Mouse (Mus musculus): ENCODE measurements at regions not wholly inside any gene's neighbourhood (a gene's known extent, or its start where the extent isn't known, plus 50 kb on each side); places are given as distances from the start of the nearest gene placed in this dataset.

DNA sequence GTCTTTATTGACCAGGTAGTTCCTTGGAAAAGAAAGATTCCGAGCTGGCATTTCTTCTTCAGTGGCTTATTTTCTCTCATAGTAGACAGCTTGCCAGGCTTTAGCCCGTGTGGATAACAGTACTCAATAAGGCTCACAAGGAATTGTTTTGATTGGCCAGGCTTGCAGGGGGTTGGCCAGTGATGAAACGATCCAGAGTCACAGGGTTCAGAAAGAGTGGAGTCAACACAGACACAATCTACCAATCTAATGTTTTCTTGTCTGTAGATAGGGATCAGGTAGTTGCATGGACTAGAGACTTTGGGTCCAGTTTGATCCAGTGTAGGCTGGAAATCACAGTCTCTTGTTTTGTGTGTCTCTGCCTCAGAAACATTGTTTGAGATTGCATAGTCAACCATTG lies 115.8 kb upstream of the Tab2 start:
- Histone ChIP-seq H3K27ac (replicated peaks) (no peak overlapping the region), H3K9ac (no peak overlapping the region), H3K4me3 (no peak overlapping the region), H3K27me3 (replicated peaks) (no peaks in the 10 kb centered on the region), H3K36me3 (no peaks in the 10 kb centered on the region), H3K4me2 (no peak overlapping the region), H3K4me1 (peaks cover 15% of the 10 kb centered on the region; the same call in 1 of the 2 replicates), H3K9me3 (no peaks in the 10 kb centered on the region)
- 52% methylated on average over 3 of the region's 3 CpGs for WGBS
- no peak for ATAC-seq (ENCODE audit: extremely low read depth, insufficient number of reproducible peaks, low FRiP score, low TSS enrichment)

GRCm38 (mm10) chr10:8070472-8070871 lies 114.4 kb upstream of the Tab2 start:
- no peak overlapping the region for H3K4me3 ChIP-seq
- H3K27ac ChIP-seq (replicated peaks), result no peak overlapping the region
- H3K4me2 ChIP-seq, result no peak overlapping the region
- no peak for ATAC-seq (ENCODE audit: extremely low read depth, insufficient number of reproducible peaks, low FRiP score, low TSS enrichment)
- H3K36me3 ChIP-seq, result no peaks in the 10 kb centered on the region
- H3K9ac ChIP-seq, result no peak overlapping the region
- 38% methylated on average over 2 of the region's 2 CpGs for WGBS
- no peaks in the 10 kb centered on the region for H3K27me3 ChIP-seq (replicated peaks)
- peaks cover 15% of the 10 kb centered on the region; the same call in 1 of the 2 replicates for H3K4me1 ChIP-seq
- H3K9me3 ChIP-seq, result no peaks in the 10 kb centered on the region

- H3K4me1 ChIP-seq, result peaks cover 15% of the 10 kb centered on the region; the same call in 1 of the 2 replicates
- no peak overlapping the region for H3K4me2 ChIP-seq
- no peaks in the 10 kb centered on the region for H3K27me3 ChIP-seq (replicated peaks)
- no peak overlapping the region for H3K4me3 ChIP-seq
- no peak overlapping the region for H3K9ac ChIP-seq
- H3K27ac ChIP-seq (replicated peaks), result no peak overlapping the region
- no peaks in the 10 kb centered on the region for H3K9me3 ChIP-seq
- WGBS, result 62% methylated on average over 3 of the region's 3 CpGs
- no peaks in the 10 kb centered on the region for H3K36me3 ChIP-seq
- no peak for ATAC-seq (ENCODE audit: extremely low read depth, insufficient number of reproducible peaks, low FRiP score, low TSS enrichment)
Measured at GRCm38 (mm10) chr10:8066926-8067325, 110.9 kb upstream of the Tab2 start.

DNA sequence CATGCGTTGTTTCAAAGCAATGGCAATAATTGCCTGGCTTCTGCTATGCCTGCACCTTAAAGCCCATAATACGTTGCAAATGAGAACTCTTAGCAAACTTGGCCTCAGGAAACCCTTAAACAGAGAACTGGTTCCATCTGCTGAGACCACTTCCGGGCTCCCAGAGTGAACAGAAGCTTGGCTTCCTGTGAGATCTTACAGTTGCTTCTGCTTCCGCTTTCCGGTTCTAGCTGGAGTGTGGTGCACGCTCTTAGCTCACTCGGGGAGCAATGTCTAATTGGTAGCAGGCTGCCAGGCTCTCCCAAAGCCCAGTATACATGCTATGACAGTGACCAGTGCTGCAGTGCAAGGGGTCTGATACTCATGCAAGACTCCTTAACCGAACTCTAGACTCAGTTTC lies 109.7 kb upstream of the Tab2 start:
- peaks cover 2% of the 10 kb centered on the region; the same call in 1 of the 2 replicates for H3K9me3 ChIP-seq
- no peak overlapping the region for H3K27ac ChIP-seq (replicated peaks)
- 78% methylated on average over 8 of the region's 8 CpGs for WGBS
- no peak for ATAC-seq (ENCODE audit: extremely low read depth, insufficient number of reproducible peaks, low FRiP score, low TSS enrichment)
- H3K4me3 ChIP-seq, result no peak overlapping the region
- H3K4me1 ChIP-seq, result peaks cover 9% of the 10 kb centered on the region; the same call in 1 of the 2 replicates
- H3K4me2 ChIP-seq, result no peak overlapping the region
- no peaks in the 10 kb centered on the region for H3K27me3 ChIP-seq (replicated peaks)
- H3K36me3 ChIP-seq, result no peaks in the 10 kb centered on the region
- H3K9ac ChIP-seq, result no peak overlapping the region

- Histone ChIP-seq H3K27ac (replicated peaks) (no peak overlapping the region), H3K36me3 (no peaks in the 10 kb centered on the region), H3K27me3 (replicated peaks) (no peaks in the 10 kb centered on the region), H3K4me2 (no peak overlapping the region), H3K4me3 (no peak overlapping the region), H3K4me1 (no peaks in the 10 kb centered on the region), H3K9ac (no peak overlapping the region), H3K9me3 (peaks cover 4% of the 10 kb centered on the region; the same call in 1 of the 2 replicates)
- no peak for ATAC-seq (ENCODE audit: extremely low read depth, insufficient number of reproducible peaks, low FRiP score, low TSS enrichment)
- WGBS, result 85% methylated on average over 2 of the region's 2 CpGs
Measured at GRCm38 (mm10) chr10:8064281-8064680, 108.3 kb upstream of the Tab2 start.

DNA sequence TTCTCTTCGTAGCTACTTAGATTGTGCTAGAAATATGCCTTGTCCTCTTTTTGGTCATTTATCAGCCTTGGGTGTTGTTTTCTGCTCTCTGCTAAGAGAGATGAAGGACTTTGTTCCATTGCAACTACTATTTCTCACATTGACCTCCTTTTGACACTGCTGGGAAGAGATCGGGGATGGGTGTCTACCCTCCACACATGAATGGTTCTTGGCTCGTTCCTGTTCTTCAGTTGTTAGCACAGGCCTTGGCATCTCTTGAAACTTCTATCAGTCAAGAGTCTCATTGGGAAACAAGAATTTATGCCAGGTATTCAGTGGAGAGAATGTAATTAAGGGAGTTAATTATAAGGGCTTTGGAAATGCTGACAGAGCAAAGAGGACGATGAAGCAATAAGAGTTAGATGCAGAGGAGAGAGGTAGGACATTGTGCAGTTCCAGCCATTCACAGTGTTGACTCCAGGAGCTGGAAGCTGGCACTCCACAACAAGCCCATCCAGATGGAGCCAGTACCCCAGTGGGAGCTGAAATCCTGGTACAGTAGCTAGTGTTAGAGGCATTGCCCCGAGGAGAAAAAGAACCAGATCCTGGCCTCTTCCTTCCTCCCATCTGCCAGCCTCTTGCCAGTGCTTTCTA lies 107.5 kb upstream of the Tab2 start:
- no peak overlapping the region for H3K4me3 ChIP-seq
- no peaks in the 10 kb centered on the region for H3K4me1 ChIP-seq
- H3K9me3 ChIP-seq, result peaks cover 4% of the 10 kb centered on the region; the same call in 1 of the 2 replicates
- no peak overlapping the region for H3K4me2 ChIP-seq
- no peak for ATAC-seq (ENCODE audit: extremely low read depth, insufficient number of reproducible peaks, low FRiP score, low TSS enrichment)
- WGBS, result 73% methylated on average over 5 of the region's 5 CpGs
- H3K9ac ChIP-seq, result no peak overlapping the region
- no peaks in the 10 kb centered on the region for H3K36me3 ChIP-seq
- no peak overlapping the region for H3K27ac ChIP-seq (replicated peaks)
- H3K27me3 ChIP-seq (replicated peaks), result no peaks in the 10 kb centered on the region

- Histone ChIP-seq H3K4me2 (no peak overlapping the region), H3K4me3 (no peak overlapping the region), H3K9ac (no peak overlapping the region), H3K27me3 (replicated peaks) (no peaks in the 10 kb centered on the region), H3K9me3 (peaks cover 4% of the 10 kb centered on the region; the same call in 1 of the 2 replicates), H3K36me3 (no peaks in the 10 kb centered on the region), H3K27ac (replicated peaks) (no peak overlapping the region), H3K4me1 (no peaks in the 10 kb centered on the region)
- ATAC-seq (ENCODE audit: extremely low read depth, insufficient number of reproducible peaks, low FRiP score, low TSS enrichment), result no peak
Measured at GRCm38 (mm10) chr10:8060987-8061386, 105.0 kb upstream of the Tab2 start.

GRCm38 (mm10) chr10:8059769-8060168 lies 103.7 kb upstream of the Tab2 start:
- WGBS, result 89% methylated on average over 1 of the region's 1 CpGs
- H3K4me1 ChIP-seq, result no peaks in the 10 kb centered on the region
- ATAC-seq (ENCODE audit: extremely low read depth, insufficient number of reproducible peaks, low FRiP score, low TSS enrichment), result no peak

DNA sequence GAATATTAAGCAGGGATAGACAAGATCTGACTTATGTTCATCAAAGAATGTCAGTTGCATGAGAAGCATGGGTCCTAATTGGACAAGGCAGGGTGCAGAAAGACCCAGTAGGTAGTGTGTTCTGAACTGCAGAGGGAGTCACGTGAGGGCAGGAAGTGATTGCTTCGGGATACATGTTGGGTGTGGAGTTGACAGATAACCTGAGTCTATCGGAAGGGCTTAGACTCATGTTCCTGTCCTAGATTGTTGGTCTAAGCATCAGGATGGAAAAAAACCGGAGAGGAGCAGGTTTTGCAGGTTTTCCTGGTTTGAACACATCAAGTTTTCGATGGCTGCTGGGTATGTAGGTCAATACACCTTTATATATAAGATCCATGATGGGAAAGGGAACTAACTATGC lies 101.8 kb upstream of the Tab2 start:
- ATAC-seq (ENCODE audit: extremely low read depth, insufficient number of reproducible peaks, low FRiP score, low TSS enrichment), result no peak
- no peaks in the 10 kb centered on the region for H3K36me3 ChIP-seq
- WGBS, result 61% methylated on average over 5 of the region's 5 CpGs
- H3K9me3 ChIP-seq, result peaks cover 4% of the 10 kb centered on the region; the same call in 1 of the 2 replicates
- no peak overlapping the region for H3K27ac ChIP-seq (replicated peaks)
- H3K4me1 ChIP-seq, result no peaks in the 10 kb centered on the region
- H3K9ac ChIP-seq, result no peak overlapping the region
- H3K4me2 ChIP-seq, result no peak overlapping the region
- no peak overlapping the region for H3K4me3 ChIP-seq
- H3K27me3 ChIP-seq (replicated peaks), result no peaks in the 10 kb centered on the region

More at GRCm38 (mm10) chr10:8059769-8060168, 103.7 kb upstream of the Tab2 start:
- Histone ChIP-seq H3K9me3 (peaks cover 4% of the 10 kb centered on the region; the same call in 1 of the 2 replicates), H3K9ac (no peak overlapping the region), H3K27me3 (replicated peaks) (no peaks in the 10 kb centered on the region), H3K27ac (replicated peaks) (no peak overlapping the region), H3K4me3 (no peak overlapping the region), H3K36me3 (no peaks in the 10 kb centered on the region), H3K4me2 (no peak overlapping the region)

GRCm38 (mm10) chr10:8055293-8055692 lies 99.3 kb upstream of the Tab2 start:
- Histone ChIP-seq H3K4me2 (no peak overlapping the region), H3K9ac (no peak overlapping the region), H3K4me1 (no peaks in the 10 kb centered on the region), H3K9me3 (no peaks in the 10 kb centered on the region; the same call in 1 of the 2 replicates), H3K27me3 (replicated peaks) (no peaks in the 10 kb centered on the region), H3K36me3 (no peaks in the 10 kb centered on the region), H3K27ac (replicated peaks) (no peak overlapping the region), H3K4me3 (no peak overlapping the region)
- WGBS, result 57% methylated on average over 6 of the region's 6 CpGs
- ATAC-seq (ENCODE audit: extremely low read depth, insufficient number of reproducible peaks, low FRiP score, low TSS enrichment), result no peak

DNA sequence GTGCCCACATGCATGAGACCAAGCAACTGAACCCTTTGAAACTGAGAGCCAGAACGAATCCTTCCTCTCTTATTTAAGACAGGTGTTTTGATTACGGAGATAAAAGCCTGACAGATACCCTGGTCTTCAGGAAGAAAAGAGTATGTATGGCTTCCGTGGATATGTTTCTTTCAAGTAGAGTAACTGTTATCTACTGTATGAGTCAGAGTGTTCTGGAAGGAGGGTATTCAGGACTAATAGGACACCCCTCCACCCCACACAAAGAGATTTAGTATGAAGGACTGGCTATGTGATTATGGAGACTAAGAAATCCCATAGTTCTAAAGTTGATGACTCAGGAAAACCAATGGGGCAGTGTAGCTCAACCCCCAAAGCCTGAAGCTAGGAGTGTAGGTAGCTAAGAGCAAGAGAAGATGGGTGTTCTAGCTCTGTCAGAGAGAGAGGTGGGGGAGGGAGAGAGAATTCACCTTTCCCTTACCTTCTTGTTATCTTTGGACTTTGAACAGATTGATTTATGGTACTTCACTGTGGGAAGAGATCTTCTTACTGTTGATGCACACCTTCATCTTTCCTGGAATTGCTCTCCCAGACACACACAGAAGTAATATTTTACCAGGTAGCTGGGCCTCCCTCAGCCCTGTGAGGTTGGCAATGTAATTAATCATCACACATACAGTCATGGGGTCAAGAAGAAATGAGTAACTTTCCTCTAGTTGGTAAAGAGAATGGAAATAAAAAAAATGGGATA lies 87.6 kb upstream of the Tab2 start:
- Histone ChIP-seq H3K9me3 (no peaks in the 10 kb centered on the region), H3K27ac (replicated peaks) (no peak overlapping the region), H3K4me2 (no peak overlapping the region), H3K36me3 (no peaks in the 10 kb centered on the region), H3K27me3 (replicated peaks) (no peaks in the 10 kb centered on the region), H3K4me1 (peaks cover 8% of the 10 kb centered on the region), H3K9ac (no peak overlapping the region), H3K4me3 (no peak overlapping the region)
- ATAC-seq (ENCODE audit: extremely low read depth, insufficient number of reproducible peaks, low FRiP score, low TSS enrichment), result no peak
- 70% methylated on average over 3 of the region's 3 CpGs for whole genome bisulfite sequencing

DNA sequence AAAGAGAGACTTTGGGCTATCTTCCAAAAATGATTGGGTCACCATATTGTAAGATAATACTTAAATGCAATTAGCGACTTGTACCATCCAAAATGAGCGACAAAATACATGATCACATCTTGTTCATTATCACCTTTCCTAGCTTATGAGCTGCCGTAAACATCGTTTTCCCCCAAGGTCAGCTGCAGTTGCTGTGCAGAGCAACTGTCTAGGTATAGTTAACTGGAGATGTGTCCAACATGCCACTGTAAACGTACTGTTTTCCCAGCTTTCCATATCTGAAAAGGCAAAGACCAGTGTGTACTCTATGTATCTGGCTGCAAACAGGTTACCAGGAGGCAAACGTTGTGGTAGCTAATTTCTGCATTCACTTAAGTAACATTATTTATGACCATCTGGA lies 86.3 kb upstream of the Tab2 start:
- ATAC-seq (ENCODE audit: extremely low read depth, insufficient number of reproducible peaks, low FRiP score, low TSS enrichment), result no peak
- no peak overlapping the region for H3K4me2 ChIP-seq
- H3K27ac ChIP-seq (replicated peaks), result no peak overlapping the region
- WGBS, result 85% methylated on average over 6 of the region's 6 CpGs
- no peaks in the 10 kb centered on the region for H3K9me3 ChIP-seq
- no peaks in the 10 kb centered on the region for H3K36me3 ChIP-seq
- no peak overlapping the region for H3K4me3 ChIP-seq
- no peak overlapping the region for H3K9ac ChIP-seq
- H3K27me3 ChIP-seq (replicated peaks), result no peaks in the 10 kb centered on the region
- peaks cover 19% of the 10 kb centered on the region for H3K4me1 ChIP-seq
